Mouse (Mus musculus): ENCODE measurements around the gene Kmt2e.

GRCm38 (mm10) chr5:23461688-23462087, 27.4 kb downstream of the Kmt2e start:
- TF ChIP-seq POLR2A (IDR thresholded peaks at IDR 0.05; ENCODE audit: insufficient read depth, low read depth, low read length) (no peak), CTCF (IDR thresholded peaks at IDR 0.05) (no peak), EP300 (IDR thresholded peaks at IDR 0.05; ENCODE audit: insufficient read depth, low read depth, low read length) (no peak)

Measured in heart, adult 2 months (tissue).